Mouse (Mus musculus): ENCODE results near the gene Cd72. TPM values are rescaled to one million over a fixed set of nuclear protein-coding genes. Genes with fewer than 3 reads are reported as not detected.

Cd72 gene
- polyA plus RNA-seq, 1 experiment = 140 TPM

DNA sequence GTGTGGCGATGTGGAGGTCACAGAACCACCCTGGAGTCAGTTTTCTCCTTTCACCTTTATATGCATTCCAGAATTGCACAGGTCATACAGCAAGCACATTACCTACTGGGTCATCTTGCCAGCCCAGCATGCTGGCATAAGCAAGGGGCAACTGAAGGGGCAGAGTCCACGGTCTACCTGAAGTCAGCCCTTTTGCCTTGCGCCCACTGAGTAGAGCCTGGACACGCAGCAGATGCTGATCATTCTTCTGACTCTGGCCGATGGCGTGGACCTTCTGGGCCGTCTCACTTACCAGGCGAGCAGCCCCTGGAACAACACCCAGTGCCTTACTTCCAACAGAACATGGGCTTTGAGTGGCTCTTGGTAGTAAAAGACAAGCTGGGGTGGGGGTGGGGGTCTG lies 43.0 kb upstream of the Cd72 start:
- H3K4me3 ChIP-seq (ENCODE audit: extremely low read depth, insufficient read depth, insufficient read length) = no peak overlapping the region
- H3K27ac ChIP-seq (ENCODE audit: insufficient read depth, low read length) = no peak overlapping the region
- 0 out of 2 replicates have a peak, but pooled peaks cover 2% of the 10 kb centered on the region for H3K36me3 ChIP-seq (ENCODE audit: control insufficient read depth, insufficient read depth, low read length)
- no peak for DNase-seq (ENCODE audit: low read depth in 1 of 2, low spot score in 2 of 2)
- peaks cover 14% of the 10 kb centered on the region for H3K4me1 ChIP-seq (ENCODE audit: control insufficient read depth, insufficient read depth, insufficient read length)
- WGBS = 93% methylated on average over 8 of the region's 8 CpGs
- TF ChIP-seq CTCF (IDR thresholded peaks at IDR 0.05; ENCODE audit: extremely low read depth, insufficient read depth, insufficient read length, insufficient replicate concordance) = no peak
- no peak for TF ChIP-seq POLR2A (IDR thresholded peaks at IDR 0.05; ENCODE audit: low read depth, low read length)
- H3K27me3 ChIP-seq (ENCODE audit: control insufficient read depth, insufficient read depth, low read length) = no peaks in the 10 kb centered on the region

DNA sequence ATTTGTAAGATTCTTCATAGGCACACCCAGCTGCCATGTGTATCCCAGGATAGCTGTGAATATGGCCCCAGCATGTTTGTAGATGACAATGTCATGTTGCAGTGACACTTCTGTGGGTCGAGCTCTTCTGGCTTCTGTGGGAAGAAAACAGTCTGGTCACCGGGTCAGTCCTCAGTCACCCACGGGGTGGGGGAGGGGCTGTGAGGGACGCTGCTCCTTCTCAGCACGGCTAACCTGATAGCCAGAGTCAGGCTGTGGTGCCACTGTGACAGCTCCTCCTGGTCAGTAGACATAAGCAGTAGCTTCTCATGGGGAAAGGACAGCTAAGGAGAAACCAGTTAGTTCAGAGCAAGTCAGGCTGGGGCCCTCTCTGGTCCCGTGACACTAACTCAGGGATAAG lies 42.2 kb upstream of the Cd72 start:
- Histone ChIP-seq H3K4me1 (ENCODE audit: control insufficient read depth, insufficient read depth, insufficient read length) (peaks cover 14% of the 10 kb centered on the region), H3K4me3 (ENCODE audit: extremely low read depth, insufficient read depth, insufficient read length) (no peak overlapping the region), H3K27ac (ENCODE audit: insufficient read depth, low read length) (no peak overlapping the region), H3K36me3 (ENCODE audit: control insufficient read depth, insufficient read depth, low read length) (0 out of 2 replicates have a peak, but pooled peaks cover 2% of the 10 kb centered on the region), H3K27me3 (ENCODE audit: control insufficient read depth, insufficient read depth, low read length) (no peaks in the 10 kb centered on the region)
- no peak for DNase-seq (ENCODE audit: low read depth in 1 of 2, low spot score in 2 of 2)
- 84% methylated on average over 6 of the region's 6 CpGs for WGBS
- TF ChIP-seq POLR2A (IDR thresholded peaks at IDR 0.05; ENCODE audit: low read depth, low read length) = no peak
- TF ChIP-seq CTCF (IDR thresholded peaks at IDR 0.05; ENCODE audit: extremely low read depth, insufficient read depth, insufficient read length, insufficient replicate concordance) = no peak

DNA sequence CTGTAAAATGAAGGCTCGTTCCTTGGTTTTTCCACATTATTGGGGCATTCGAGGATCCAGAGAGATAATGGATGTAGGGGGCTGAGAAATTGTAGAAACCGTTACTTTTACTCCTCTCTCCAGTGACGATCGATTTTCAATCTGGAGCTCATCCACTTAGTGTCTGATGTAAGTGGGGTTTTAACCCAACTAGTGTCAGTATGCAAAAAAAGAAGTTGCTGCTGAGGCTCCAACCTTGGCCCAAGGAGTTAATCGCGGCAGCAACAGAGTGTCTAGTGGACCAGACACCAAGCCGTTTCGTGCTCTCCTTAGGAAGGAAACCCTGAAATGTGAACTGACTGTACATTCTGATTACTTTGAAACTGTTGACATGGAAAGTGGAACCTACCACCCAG lies 39.4 kb upstream of the Cd72 start:
- 2% methylated on average over 9 of the region's 9 CpGs for WGBS
- no peak for DNase-seq (ENCODE audit: low read depth in 1 of 2, low spot score in 2 of 2)

DNA sequence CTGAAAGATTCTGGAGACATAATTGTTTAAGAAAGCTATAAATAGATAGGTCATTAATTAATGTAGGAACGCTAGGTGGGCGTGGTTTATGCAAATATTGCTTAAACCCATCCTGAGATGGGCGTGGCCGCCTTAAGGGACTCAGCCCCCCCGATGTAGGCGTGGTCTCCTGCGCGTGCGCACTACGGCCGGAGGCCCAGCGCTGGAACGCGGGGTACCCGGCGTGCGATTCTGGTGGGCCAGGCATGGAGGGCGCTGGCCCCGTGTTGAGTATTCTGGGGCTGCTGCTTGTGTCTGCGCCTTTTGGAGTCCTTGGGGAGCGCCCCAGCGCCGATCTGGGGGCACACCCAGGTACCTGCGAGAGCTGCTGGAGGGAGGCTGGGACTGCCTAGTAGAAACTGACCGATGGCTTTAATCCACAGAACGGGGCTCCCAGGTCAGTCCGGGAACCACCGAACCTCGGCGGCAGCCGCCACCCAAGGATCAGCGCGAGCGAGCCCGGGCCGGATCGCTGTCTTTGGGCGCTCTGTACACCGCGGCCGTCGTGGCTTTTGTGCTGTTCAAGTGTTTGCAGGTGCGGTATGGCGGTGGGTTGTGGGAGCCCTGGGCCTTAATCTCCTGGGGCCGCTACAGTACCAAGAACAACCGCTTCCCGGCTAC lies 38.9 kb upstream of the Cd72 start:
- Histone ChIP-seq H3K4me1 (ENCODE audit: control insufficient read depth, insufficient read depth, insufficient read length) (peaks cover 2% of the 10 kb centered on the region; the same call in 1 of the 2 replicates), H3K4me3 (ENCODE audit: extremely low read depth, insufficient read depth, insufficient read length) (peak overlapping the region; percentile 98), H3K27me3 (ENCODE audit: control insufficient read depth, insufficient read depth, low read length) (no peaks in the 10 kb centered on the region), H3K27ac (ENCODE audit: insufficient read depth, low read length) (peak overlapping the region; percentile 94), H3K36me3 (ENCODE audit: control insufficient read depth, insufficient read depth, low read length) (0 out of 2 replicates have a peak, but pooled peaks cover 2% of the 10 kb centered on the region)
- peak; percentile 90 to 95 for DNase-seq (ENCODE audit: low read depth in 1 of 2, low spot score in 2 of 2)
- under 1% methylated on average over 47 of the region's 47 CpGs for WGBS
- TF ChIP-seq POLR2A (IDR thresholded peaks at IDR 0.05; ENCODE audit: low read depth, low read length) (peak; percentile 82), CTCF (IDR thresholded peaks at IDR 0.05; ENCODE audit: extremely low read depth, insufficient read depth, insufficient read length, insufficient replicate concordance) (no peak)

More for the DNA sequence above, 39.4 kb upstream of the Cd72 start:
- Histone ChIP-seq H3K4me1 (ENCODE audit: control insufficient read depth, insufficient read depth, insufficient read length) (peaks cover 6% of the 10 kb centered on the region; the same call in 1 of the 2 replicates), H3K36me3 (ENCODE audit: control insufficient read depth, insufficient read depth, low read length) (0 out of 2 replicates have a peak, but pooled peaks cover 2% of the 10 kb centered on the region), H3K27ac (ENCODE audit: insufficient read depth, low read length) (peak overlapping the region; percentile 94), H3K27me3 (ENCODE audit: control insufficient read depth, insufficient read depth, low read length) (no peaks in the 10 kb centered on the region), H3K4me3 (ENCODE audit: extremely low read depth, insufficient read depth, insufficient read length) (peak overlapping the region; percentile 98)
- TF ChIP-seq CTCF (IDR thresholded peaks at IDR 0.05; ENCODE audit: extremely low read depth, insufficient read depth, insufficient read length, insufficient replicate concordance) (no peak), POLR2A (IDR thresholded peaks at IDR 0.05; ENCODE audit: low read depth, low read length) (no peak)

DNA sequence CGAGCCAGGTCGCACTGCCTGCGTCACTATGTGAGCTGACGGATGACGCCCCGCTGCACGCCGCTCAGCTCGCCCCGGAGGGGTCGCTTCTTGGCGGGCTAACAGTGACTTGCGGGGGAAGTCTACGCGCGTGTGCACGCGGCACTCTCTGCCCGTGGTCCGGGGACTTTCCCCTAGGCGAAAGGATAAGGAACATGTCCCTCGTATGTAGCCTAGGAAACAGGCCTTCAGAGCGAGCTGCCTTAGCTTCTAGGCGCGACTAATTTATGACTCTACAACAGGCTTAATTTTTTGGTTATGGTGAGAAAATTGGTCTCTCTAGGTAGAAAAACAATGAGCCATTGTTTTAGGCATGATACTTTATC lies 38.4 kb upstream of the Cd72 start, which contains the start of gene Ccdc107:
Ccdc107 (plus strand) TSS at position 80 of the 365 bp plus-strand sequence.
- H3K27me3 ChIP-seq (ENCODE audit: control insufficient read depth, insufficient read depth, low read length) = no peaks in the 10 kb centered on the region
- 0 out of 2 replicates have a peak, but pooled peaks cover 2% of the 10 kb centered on the region for H3K36me3 ChIP-seq (ENCODE audit: control insufficient read depth, insufficient read depth, low read length)
- peak within 1 kb of the TSS; percentile 94 for H3K27ac ChIP-seq (ENCODE audit: insufficient read depth, low read length)
- peak; percentile 89 to 95 for DNase-seq (ENCODE audit: low read depth in 1 of 2, low spot score in 2 of 2)
- H3K4me3 ChIP-seq (ENCODE audit: extremely low read depth, insufficient read depth, insufficient read length) = peak within 1 kb of the TSS; percentile 98
- no peaks in the 10 kb centered on the region; the same call in 1 of the 2 replicates for H3K4me1 ChIP-seq (ENCODE audit: control insufficient read depth, insufficient read depth, insufficient read length)
- no peak for TF ChIP-seq POLR2A (IDR thresholded peaks at IDR 0.05; ENCODE audit: low read depth, low read length)
- 0 out of 2 replicates have a peak, but pooled peaks have one; percentile 5 for TF ChIP-seq CTCF (IDR thresholded peaks at IDR 0.05; ENCODE audit: extremely low read depth, insufficient read depth, insufficient read length, insufficient replicate concordance)
- WGBS = under 1% methylated on average over 25 of the region's 25 CpGs

DNA sequence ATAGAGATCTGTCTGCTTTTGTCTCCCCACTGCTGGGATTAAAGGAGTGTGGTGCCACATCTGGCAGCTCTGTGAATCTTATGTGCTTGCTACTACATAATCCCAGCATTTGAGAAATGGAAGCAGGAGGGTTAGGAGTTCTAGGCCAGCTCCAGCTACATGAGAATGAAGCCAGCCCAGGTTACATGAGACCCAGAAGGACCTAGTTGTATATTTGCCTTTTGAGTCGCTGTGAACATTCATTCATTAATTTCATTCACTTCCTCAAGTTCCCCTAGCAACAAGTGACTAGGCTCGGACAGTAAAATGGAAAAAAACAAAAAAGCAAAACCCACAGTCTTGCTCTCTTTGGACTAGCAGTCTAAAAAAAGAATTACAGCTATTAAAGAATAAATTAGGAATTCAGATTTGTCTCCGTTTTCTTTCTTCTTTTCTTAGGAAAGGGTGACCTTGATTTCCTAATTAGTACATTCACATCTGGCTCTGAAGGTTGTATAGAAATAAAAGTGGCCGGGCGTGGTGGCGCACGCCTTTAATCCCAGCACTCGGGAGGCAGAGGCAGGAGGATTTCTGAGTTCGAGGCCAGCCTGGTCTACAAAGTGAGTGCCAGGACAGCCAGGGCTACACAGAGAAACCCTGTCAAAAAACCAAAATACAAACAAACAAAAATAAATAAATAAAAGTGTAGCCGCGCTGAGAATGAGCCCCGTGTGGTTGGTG lies 37.8 kb upstream of the Cd72 start:
- 30% methylated on average over 12 of the region's 12 CpGs for WGBS
- no peak for TF ChIP-seq CTCF (IDR thresholded peaks at IDR 0.05; ENCODE audit: extremely low read depth, insufficient read depth, insufficient read length, insufficient replicate concordance)
- TF ChIP-seq POLR2A (IDR thresholded peaks at IDR 0.05; ENCODE audit: low read depth, low read length) = no peak
- Histone ChIP-seq H3K27me3 (ENCODE audit: control insufficient read depth, insufficient read depth, low read length) (no peaks in the 10 kb centered on the region), H3K36me3 (ENCODE audit: control insufficient read depth, insufficient read depth, low read length) (0 out of 2 replicates have a peak, but pooled peaks cover 2% of the 10 kb centered on the region), H3K27ac (ENCODE audit: insufficient read depth, low read length) (peak overlapping the region; percentile 59), H3K4me3 (ENCODE audit: extremely low read depth, insufficient read depth, insufficient read length) (0 out of 2 replicates have a peak overlapping the region, but pooled peaks have one; percentile 11), H3K4me1 (ENCODE audit: control insufficient read depth, insufficient read depth, insufficient read length) (no peaks in the 10 kb centered on the region; the same call in 1 of the 2 replicates)
- DNase-seq (ENCODE audit: low read depth in 1 of 2, low spot score in 2 of 2) = peak in 1 of 2 experiments; percentile 50
